Comparison of ENCODE assay signal across 9 mouse cellular contexts in the genomic region with DNA sequence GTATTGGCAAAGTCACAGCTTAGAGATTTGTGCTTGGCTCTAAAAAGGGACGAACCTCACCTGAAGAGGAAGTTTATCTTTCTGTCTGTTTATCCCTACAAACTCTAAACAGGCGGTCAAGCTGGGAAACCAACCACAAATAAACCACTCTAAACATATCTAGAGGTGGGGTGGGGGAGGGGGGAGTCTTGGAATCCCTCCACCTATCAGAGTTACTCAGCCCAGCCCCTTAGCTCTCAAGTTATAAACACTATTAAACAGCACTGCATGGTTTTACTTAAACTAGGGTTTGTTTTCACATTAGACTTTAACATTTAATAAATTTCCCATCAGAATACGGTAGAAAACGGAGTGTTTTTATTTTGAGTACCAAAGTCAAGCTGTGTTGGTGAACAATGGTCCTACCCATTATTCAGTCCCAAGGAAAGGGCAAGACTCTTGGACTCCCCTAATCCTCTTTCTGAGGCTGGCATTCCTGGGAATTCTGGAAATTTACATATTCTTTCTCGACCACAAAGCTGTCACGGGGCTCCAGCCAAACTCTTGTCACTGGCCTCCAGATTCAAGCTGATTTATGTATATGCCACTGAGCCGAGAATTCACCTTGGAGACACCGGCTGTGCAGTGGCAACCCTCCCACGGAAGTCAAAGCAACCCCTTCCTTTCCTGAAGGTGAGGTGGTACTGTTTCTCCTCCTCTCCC.
DNase-seq lines count a peak whose midpoint lies in the region; ATAC-seq and TF ChIP-seq lines count a peak whose summit lies in the region.
"Had no signal": no experiment of that assay in that cellular context is flagged by ENCODE, and none has a peak within 500 bp of the region (broad histone marks: within the 10 kb centered on the region; RNA-seq: fewer than 3 reads in every experiment).

No protein-coding gene starts in this region.

- no peaks in the 10 kb centered on the region for H3K9me3 ChIP-seq in intestine, embryonic 14.5 days (ENCODE audit: control insufficient read depth, low read length)
- H3K9me3 ChIP-seq in intestine, postnatal 0 days (ENCODE audit: control insufficient read depth): no peaks in the 10 kb centered on the region
- no peaks in the 10 kb centered on the region for H3K9me3 ChIP-seq in embryonic facial prominence, embryonic 15.5 days (replicated peaks)
- no peaks in the 10 kb centered on the region for H3K9me3 ChIP-seq in kidney, embryonic 14.5 days (ENCODE audit: control insufficient read depth, low read length)
- no peaks in the 10 kb centered on the region for H3K9me3 ChIP-seq in midbrain, postnatal 0 days (ENCODE audit: low read length)
- H3K9me3 ChIP-seq in liver, embryonic 11.5 days (ENCODE audit: control insufficient read depth, low read length): no peaks in the 10 kb centered on the region

- DNase-seq in intestine, embryonic 14.5 days (ENCODE audit: low spot score): no peak
- peak; percentile 67 for DNase-seq in midbrain, postnatal 0 days (ENCODE audit: low spot score)
- DNase-seq in layer of hippocampus, adult 18-20 months (ENCODE audit: low spot score in 2 of 2): no peak
- no peak for DNase-seq in liver, embryonic 11.5 days (ENCODE audit: low spot score)
- DNase-seq in yolk sac, embryonic 10.5 days (ENCODE audit: low spot score): no peak
- DNase-seq: B cell, adult 2 months had no signal

- H3K9ac ChIP-seq in intestine, embryonic 14.5 days (ENCODE audit: low read length): no peak overlapping the region
- H3K9ac ChIP-seq in intestine, postnatal 0 days (ENCODE audit: low read depth, low read length): no peak overlapping the region
- no peak overlapping the region for H3K9ac ChIP-seq in embryonic facial prominence, embryonic 15.5 days
- H3K9ac ChIP-seq in kidney, embryonic 14.5 days (ENCODE audit: low read depth, low read length): no peak overlapping the region
- H3K9ac ChIP-seq in midbrain, postnatal 0 days (replicated peaks; ENCODE audit: low read length, poor library complexity, severe bottlenecking): no peak overlapping the region
- no peak overlapping the region for H3K9ac ChIP-seq in liver, embryonic 11.5 days (ENCODE audit: low read depth, low read length)

- TF ChIP-seq CTCF in intestine, postnatal 0 days (IDR thresholded peaks at IDR 0.05; ENCODE audit: low read depth): no peak
- TF ChIP-seq CTCF in midbrain, postnatal 0 days (IDR thresholded peaks at IDR 0.05): no peak

- H3K4me3 ChIP-seq in intestine, embryonic 14.5 days (ENCODE audit: low read depth, low read length): no peak overlapping the region
- no peak overlapping the region for H3K4me3 ChIP-seq in intestine, postnatal 0 days (ENCODE audit: low read depth, low read length)
- H3K4me3 ChIP-seq in embryonic facial prominence, embryonic 15.5 days (replicated peaks): no peak overlapping the region
- H3K4me3 ChIP-seq in kidney, embryonic 14.5 days (ENCODE audit: low read length): no peak overlapping the region
- no peak overlapping the region for H3K4me3 ChIP-seq in midbrain, postnatal 0 days (ENCODE audit: low read depth, low read length)
- no peak overlapping the region for H3K4me3 ChIP-seq in liver, embryonic 11.5 days (ENCODE audit: low read depth, low read length)

- H3K4me1 ChIP-seq in intestine, embryonic 14.5 days (replicated peaks; ENCODE audit: control insufficient read depth, insufficient read depth, low read length): peaks cover 31% of the 10 kb centered on the region; the same call in 1 of the 2 replicates
- no peaks in the 10 kb centered on the region for H3K4me1 ChIP-seq in intestine, postnatal 0 days (replicated peaks; ENCODE audit: control insufficient read depth, insufficient read depth, low read length)
- H3K4me1 ChIP-seq in embryonic facial prominence, embryonic 15.5 days: peaks cover 19% of the 10 kb centered on the region; the same call in 1 of the 2 replicates
- H3K4me1 ChIP-seq in kidney, embryonic 14.5 days (ENCODE audit: control insufficient read depth, insufficient read depth, low read length): peaks cover 21% of the 10 kb centered on the region
- H3K4me1 ChIP-seq in midbrain, postnatal 0 days (ENCODE audit: insufficient read depth, low read length): peaks cover 6% of the 10 kb centered on the region
- no peaks in the 10 kb centered on the region for H3K4me1 ChIP-seq in liver, embryonic 11.5 days (replicated peaks; ENCODE audit: control insufficient read depth, insufficient read depth, low read length)

- peak overlapping the region; percentile 23; the same call in 1 of the 2 replicates for H3K27ac ChIP-seq in intestine, embryonic 14.5 days (ENCODE audit: low read depth)
- no peak overlapping the region for H3K27ac ChIP-seq in intestine, postnatal 0 days (ENCODE audit: low read depth, low read length)
- H3K27ac ChIP-seq in embryonic facial prominence, embryonic 15.5 days (replicated peaks): 0 out of 2 replicates have a peak overlapping the region, but pooled peaks have one; percentile 60
- H3K27ac ChIP-seq in kidney, embryonic 14.5 days (ENCODE audit: low read depth, low read length): peak overlapping the region; percentile 59; the same call in 1 of the 2 replicates
- no peak overlapping the region for H3K27ac ChIP-seq in midbrain, postnatal 0 days (ENCODE audit: low read depth, low read length)
- no peak overlapping the region for H3K27ac ChIP-seq in liver, embryonic 11.5 days (ENCODE audit: low read depth, low read length)

- no peak for ATAC-seq in intestine, embryonic 14.5 days (replicated peaks; ENCODE audit: low FRiP score, low TSS enrichment, low read depth)
- ATAC-seq in intestine, postnatal 0 days: no peak
- ATAC-seq in embryonic facial prominence, embryonic 15.5 days (ENCODE audit: insufficient number of reproducible peaks, low FRiP score, low TSS enrichment, low read depth): no peak
- peak; percentile 65 for ATAC-seq in kidney, embryonic 14.5 days (ENCODE audit: low FRiP score, low TSS enrichment)
- no peak for ATAC-seq in midbrain, postnatal 0 days (ENCODE audit: low FRiP score)
- ATAC-seq in liver, embryonic 11.5 days (replicated peaks; ENCODE audit: low FRiP score): no peak

- WGBS in intestine, embryonic 14.5 days: 26% methylated on average over 9 of the region's 9 CpGs
- 50% methylated on average over 9 of the region's 9 CpGs for WGBS in intestine, postnatal 0 days
- WGBS in embryonic facial prominence, embryonic 15.5 days: 34% methylated on average over 9 of the region's 9 CpGs
- 27% methylated on average over 9 of the region's 9 CpGs for WGBS in kidney, embryonic 14.5 days
- 21% methylated on average over 9 of the region's 9 CpGs for WGBS in midbrain, postnatal 0 days
- WGBS in liver, embryonic 11.5 days: 50% methylated on average over 9 of the region's 9 CpGs

- peak overlapping the region; percentile 26 for H3K4me2 ChIP-seq in intestine, embryonic 14.5 days (ENCODE audit: low read length)
- no peak overlapping the region for H3K4me2 ChIP-seq in intestine, postnatal 0 days (replicated peaks; ENCODE audit: low read depth)
- peak overlapping the region; percentile 8; the same call in 1 of the 2 replicates for H3K4me2 ChIP-seq in embryonic facial prominence, embryonic 15.5 days (replicated peaks)
- peak overlapping the region; percentile 12; the same call in 1 of the 2 replicates for H3K4me2 ChIP-seq in kidney, embryonic 14.5 days (replicated peaks; ENCODE audit: low read depth, low read length)
- H3K4me2 ChIP-seq in midbrain, postnatal 0 days (ENCODE audit: low read depth, low read length, poor library complexity, severe bottlenecking): no peak overlapping the region
- H3K4me2 ChIP-seq in liver, embryonic 11.5 days: no peak overlapping the region

- no peaks in the 10 kb centered on the region for H3K27me3 ChIP-seq in intestine, embryonic 14.5 days (replicated peaks; ENCODE audit: control insufficient read depth, insufficient read depth, low read length)
- H3K27me3 ChIP-seq in intestine, postnatal 0 days (replicated peaks; ENCODE audit: control insufficient read depth, insufficient read depth, low read length): no peaks in the 10 kb centered on the region
- no peaks in the 10 kb centered on the region for H3K27me3 ChIP-seq in embryonic facial prominence, embryonic 15.5 days
- no peaks in the 10 kb centered on the region for H3K27me3 ChIP-seq in kidney, embryonic 14.5 days (ENCODE audit: control insufficient read depth, insufficient read depth, low read length)
- no peaks in the 10 kb centered on the region for H3K27me3 ChIP-seq in midbrain, postnatal 0 days (ENCODE audit: insufficient read depth, low read length)
- H3K27me3 ChIP-seq in liver, embryonic 11.5 days (replicated peaks; ENCODE audit: control insufficient read depth, insufficient read depth, low read length): no peaks in the 10 kb centered on the region

- no peaks in the 10 kb centered on the region for H3K36me3 ChIP-seq in intestine, embryonic 14.5 days (ENCODE audit: control insufficient read depth, insufficient read depth, low read length)
- H3K36me3 ChIP-seq in intestine, postnatal 0 days (ENCODE audit: control insufficient read depth, insufficient read depth): no peaks in the 10 kb centered on the region
- no peaks in the 10 kb centered on the region for H3K36me3 ChIP-seq in embryonic facial prominence, embryonic 15.5 days
- no peaks in the 10 kb centered on the region for H3K36me3 ChIP-seq in kidney, embryonic 14.5 days (ENCODE audit: control insufficient read depth, insufficient read depth, low read length)
- H3K36me3 ChIP-seq in midbrain, postnatal 0 days (ENCODE audit: insufficient read depth, low read length): no peaks in the 10 kb centered on the region
- H3K36me3 ChIP-seq in liver, embryonic 11.5 days (ENCODE audit: control insufficient read depth, insufficient read depth, low read length): no peaks in the 10 kb centered on the region

Comparison
In these comparisons a context has a peak if more than half of its experiments do, and no peak if none do; other contexts are left out.
1. H3K27ac ChIP-seq: peak in intestine, embryonic 14.5 days (single experiment), embryonic facial prominence, embryonic 15.5 days (single experiment) and kidney, embryonic 14.5 days (single experiment); none in intestine, postnatal 0 days (single experiment), midbrain, postnatal 0 days (single experiment) and liver, embryonic 11.5 days (single experiment).
2. H3K4me2 ChIP-seq: peak in intestine, embryonic 14.5 days (single experiment), embryonic facial prominence, embryonic 15.5 days (single experiment) and kidney, embryonic 14.5 days (single experiment); none in intestine, postnatal 0 days (single experiment), midbrain, postnatal 0 days (single experiment) and liver, embryonic 11.5 days (single experiment).